ENCODE assay signal across 15 mouse cellular contexts in the genomic region with DNA sequence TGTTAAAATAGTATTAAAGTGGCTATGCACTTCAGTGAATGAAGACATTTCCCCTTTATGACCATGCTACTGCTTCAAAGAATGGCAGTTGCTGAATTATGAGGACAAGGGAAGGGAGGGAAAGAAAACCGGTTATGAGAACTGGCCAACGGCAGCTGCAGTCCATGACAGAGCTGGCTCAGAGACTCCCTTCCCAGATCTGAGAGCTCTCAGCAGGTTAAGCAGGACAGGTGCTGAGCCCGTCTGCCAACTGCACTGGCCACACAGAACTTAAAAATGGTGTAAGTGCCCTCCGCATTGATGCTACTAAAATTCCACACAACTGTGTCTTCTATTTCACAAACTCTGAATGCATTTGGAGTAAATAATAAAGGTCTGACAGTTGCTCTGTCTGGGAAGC. TPM values are rescaled to one million over a fixed set of nuclear protein-coding genes. Genes with fewer than 3 reads are reported as not detected.
"Had no signal": no experiment of that assay in that cellular context is flagged by ENCODE, and none has a peak within 500 bp of the region (broad histone marks: within the 10 kb centered on the region; RNA-seq: fewer than 3 reads in every experiment).

No protein-coding gene starts in this region.

- H3K36me3 ChIP-seq: limb, embryonic 13.5 days; midbrain, embryonic 13.5 days; neural tube, embryonic 15.5 days had no signal

- H3K9me3 ChIP-seq: limb, embryonic 13.5 days; midbrain, embryonic 13.5 days; neural tube, embryonic 15.5 days had no signal

- H3K4me3 ChIP-seq: limb, embryonic 13.5 days; midbrain, embryonic 13.5 days; neural tube, embryonic 15.5 days had no signal

- H3K4me1 ChIP-seq: limb, embryonic 13.5 days; midbrain, embryonic 13.5 days had no signal

- H3K9ac ChIP-seq: limb, embryonic 13.5 days; liver, embryonic 14.5 days; midbrain, embryonic 13.5 days; neural tube, embryonic 15.5 days had no signal

- H3K27ac ChIP-seq: limb, embryonic 13.5 days; liver, embryonic 14.5 days; midbrain, embryonic 13.5 days; neural tube, embryonic 15.5 days had no signal

- H3K4me2 ChIP-seq: limb, embryonic 13.5 days; midbrain, embryonic 13.5 days; neural tube, embryonic 15.5 days had no signal

- ATAC-seq: midbrain, embryonic 13.5 days had no signal

- H3K27me3 ChIP-seq: limb, embryonic 13.5 days; midbrain, embryonic 13.5 days; neural tube, embryonic 15.5 days had no signal

- DNase-seq: kidney, postnatal 14 days; layer of hippocampus, adult 9-11 months; left cerebral cortex, postnatal 4 days; lung, adult 18-20 months; lung, postnatal 36 days; right cerebral cortex, adult 18-20 months; right cerebral cortex, postnatal 25 days; thymus, postnatal 36 days had no signal

RNA-seq across cellular contexts. Expression of gene Myrfl, which starts 19.3 kb away (rescaled TPM):
- total RNA-seq: liver, adult 2 months; megakaryocyte progenitor cell, adult 5-6 weeks had no signal
- polyA plus RNA-seq: kidney, embryonic 14.5 days; liver, adult 2 months; liver, embryonic 14.5 days; neural tube, embryonic 15.5 days had no signal
